In the genomic region with DNA sequence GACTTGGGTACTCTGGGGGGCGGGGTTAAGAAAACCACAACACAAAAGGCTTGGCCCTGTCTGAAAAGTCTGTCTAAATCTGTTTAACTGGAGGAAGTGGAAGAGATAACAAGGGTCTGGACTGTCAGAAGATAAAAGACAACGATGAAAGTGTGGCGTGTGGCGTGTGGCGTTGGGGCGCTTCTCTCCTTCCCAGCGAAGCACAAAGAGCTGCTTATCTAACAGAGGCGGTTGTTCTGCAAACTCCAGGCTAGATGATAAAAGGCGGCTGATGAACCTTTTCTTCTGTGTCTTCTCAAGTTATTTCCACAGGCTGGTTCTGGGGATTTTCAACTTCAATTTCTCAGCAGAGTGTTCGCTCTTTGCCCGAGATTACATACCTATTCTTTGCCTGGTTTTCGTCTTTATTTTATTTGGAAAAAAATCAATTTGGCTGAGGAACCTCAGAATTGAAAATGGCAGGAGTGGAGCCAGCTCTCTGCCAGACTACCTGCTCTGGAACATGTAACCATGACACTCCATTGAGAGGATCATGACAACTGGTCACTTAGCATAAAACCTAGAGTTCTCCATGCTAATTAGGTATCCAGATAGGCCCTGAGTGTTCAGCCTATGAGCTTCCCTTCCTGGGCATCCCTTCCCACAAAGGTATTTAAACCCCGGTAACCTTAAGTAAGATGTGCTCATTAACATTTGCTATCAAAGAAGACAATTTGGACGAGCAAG, we compare ENCODE assay signal across 10 mouse cellular contexts.
DNase-seq lines count a peak whose midpoint lies in the region; ATAC-seq and TF ChIP-seq lines count a peak whose summit lies in the region.
"Had no signal": no experiment of that assay in that cellular context is flagged by ENCODE, and none has a peak within 500 bp of the region (broad histone marks: within the 10 kb centered on the region; RNA-seq: fewer than 3 reads in every experiment).

No protein-coding gene starts in this region.

- no peaks in the 10 kb centered on the region for H3K4me1 ChIP-seq in stomach, embryonic 14.5 days (ENCODE audit: control insufficient read depth, insufficient read depth, low read length)
- no peaks in the 10 kb centered on the region for H3K4me1 ChIP-seq in stomach, postnatal 0 days (replicated peaks; ENCODE audit: control insufficient read depth, insufficient read depth)
- no peaks in the 10 kb centered on the region for H3K4me1 ChIP-seq in midbrain, embryonic 10.5 days
- H3K4me1 ChIP-seq: lung, embryonic 15.5 days had no signal

- no peak overlapping the region for H3K4me3 ChIP-seq in stomach, embryonic 14.5 days (ENCODE audit: low read depth, low read length)
- H3K4me3 ChIP-seq in stomach, postnatal 0 days (ENCODE audit: low read depth, low read length): no peak overlapping the region
- no peak overlapping the region for H3K4me3 ChIP-seq in midbrain, embryonic 10.5 days
- H3K4me3 ChIP-seq: erythroblast, embryonic 14.5 days; lung, embryonic 15.5 days had no signal

- WGBS in stomach, embryonic 14.5 days: 45% methylated on average over 14 of the region's 14 CpGs
- 51% methylated on average over 14 of the region's 14 CpGs for WGBS in stomach, postnatal 0 days
- 86% methylated on average over 14 of the region's 14 CpGs for WGBS in midbrain, embryonic 10.5 days

- no peak overlapping the region for H3K27ac ChIP-seq in stomach, embryonic 14.5 days (ENCODE audit: low read length)
- no peak overlapping the region for H3K27ac ChIP-seq in stomach, postnatal 0 days (replicated peaks)
- no peak overlapping the region for H3K27ac ChIP-seq in midbrain, embryonic 10.5 days (replicated peaks)
- H3K27ac ChIP-seq: lung, embryonic 15.5 days had no signal

- no peaks in the 10 kb centered on the region for H3K27me3 ChIP-seq in stomach, embryonic 14.5 days (ENCODE audit: control insufficient read depth, insufficient read depth, low read length)
- H3K27me3 ChIP-seq in stomach, postnatal 0 days (ENCODE audit: control insufficient read depth, insufficient read depth, low read length): no peaks in the 10 kb centered on the region
- no peaks in the 10 kb centered on the region for H3K27me3 ChIP-seq in midbrain, embryonic 10.5 days (ENCODE audit: low read depth, poor library complexity, severe bottlenecking)
- H3K27me3 ChIP-seq: lung, embryonic 15.5 days had no signal

- no peak for TF ChIP-seq EP300 in stomach, postnatal 0 days (optimal IDR thresholded peaks at IDR 0.05)

- DNase-seq in stomach, postnatal 0 days (ENCODE audit: low spot score): no peak
- peak; percentile 44 for DNase-seq in lung, postnatal 10 days
- DNase-seq in layer of hippocampus, adult 18-20 months (ENCODE audit: low spot score in 2 of 2): no peak
- DNase-seq in gastrocnemius, postnatal 25 days: no peak
- DNase-seq in midbrain, embryonic 10.5 days (ENCODE audit: low spot score): no peak
- DNase-seq: cerebellum, postnatal 36 days had no signal

- H3K9me3 ChIP-seq in stomach, embryonic 14.5 days (ENCODE audit: control insufficient read depth, low read depth, low read length): no peaks in the 10 kb centered on the region
- no peaks in the 10 kb centered on the region for H3K9me3 ChIP-seq in stomach, postnatal 0 days (ENCODE audit: control insufficient read depth, low read length)
- H3K9me3 ChIP-seq in midbrain, embryonic 10.5 days (replicated peaks): peaks cover 8% of the 10 kb centered on the region; the same call in 1 of the 2 replicates
- H3K9me3 ChIP-seq: lung, embryonic 15.5 days had no signal

- H3K4me2 ChIP-seq in stomach, embryonic 14.5 days (replicated peaks; ENCODE audit: low read depth, low read length): no peak overlapping the region
- H3K4me2 ChIP-seq in stomach, postnatal 0 days (replicated peaks; ENCODE audit: low read depth): no peak overlapping the region
- H3K4me2 ChIP-seq: lung, embryonic 15.5 days had no signal

- no peak overlapping the region for H3K9ac ChIP-seq in stomach, embryonic 14.5 days (replicated peaks; ENCODE audit: low read depth, low read length)
- H3K9ac ChIP-seq in stomach, postnatal 0 days (ENCODE audit: low read length): no peak overlapping the region
- H3K9ac ChIP-seq: lung, embryonic 15.5 days had no signal

- no peaks in the 10 kb centered on the region for H3K36me3 ChIP-seq in stomach, embryonic 14.5 days (ENCODE audit: control insufficient read depth, insufficient read depth, low read length)
- no peaks in the 10 kb centered on the region for H3K36me3 ChIP-seq in stomach, postnatal 0 days (ENCODE audit: control insufficient read depth, insufficient read depth, low read length)
- no peaks in the 10 kb centered on the region for H3K36me3 ChIP-seq in midbrain, embryonic 10.5 days
- H3K36me3 ChIP-seq: lung, embryonic 15.5 days had no signal

- no peak for TF ChIP-seq CTCF in stomach, postnatal 0 days (IDR thresholded peaks at IDR 0.05; ENCODE audit: low read depth)

- 0 out of 2 replicates have a peak, but pooled peaks have one; percentile 53 for ATAC-seq in stomach, embryonic 14.5 days (ENCODE audit: insufficient number of reproducible peaks, insufficient read depth, low FRiP score, low read depth)
- ATAC-seq in stomach, postnatal 0 days (ENCODE audit: low FRiP score, low TSS enrichment): no peak
- peak; percentile 59 for ATAC-seq in granulocyte monocyte progenitor cell, adult 5-6 weeks (replicated peaks; ENCODE audit: poor library complexity, severe bottlenecking)
